Mouse (Mus musculus): Measurements from ENCODE around the gene Trim62.

- TF ChIP-seq CTCF (IDR thresholded peaks at IDR 0.05; ENCODE audit: control insufficient read depth, insufficient read depth, insufficient read length): no peak
- TF ChIP-seq MAX (IDR thresholded peaks at IDR 0.05): no peak
- TF ChIP-seq MYOD1 (IDR thresholded peaks at IDR 0.05; ENCODE audit: control insufficient read depth, insufficient read length, low read depth): no peak
- no peak for TF ChIP-seq MYOG (IDR thresholded peaks at IDR 0.05; ENCODE audit: control insufficient read depth, extremely low read depth, insufficient read length)
- TF ChIP-seq CEBPB (IDR thresholded peaks at IDR 0.05; ENCODE audit: low read depth): no peak
- TF ChIP-seq USF1 (IDR thresholded peaks at IDR 0.05; ENCODE audit: low read depth): no peak
- TF ChIP-seq FOSL1 (IDR thresholded peaks at IDR 0.05; ENCODE audit: insufficient read depth, low read length, poor library complexity, severe bottlenecking): no peak
These were observed 24.0 kb downstream of the Trim62 start for GRCm38 (mm10) chr4:128907238-128907968.
